Mouse (Mus musculus) lung, embryonic 14.5 days (tissue): ENCODE measurements around the gene Alg2. TPM values are rescaled to one million over a fixed set of nuclear protein-coding genes. Genes with fewer than 3 reads are reported as not detected.

Source experiments
- ATAC-seq: fragments of 200-750 bp; cut with Nextera tagmentation; 2 replicates; pipeline ENCODE4 v1.8.0; 2017; ENCODE audit warnings: mild to moderate bottlenecking, moderate TSS enrichment, moderate library complexity; ENCODE audit not compliant: insufficient read depth
- DNase-seq: peaks from one replicate; pipeline ENCODE4 v3.0.0-alpha.2; 2015
- H3K27ac ChIP-seq: fragments of 300-500 bp; sonication (generic); 2 replicates; pipeline ENCODE4 v1.5.1; 2014; ENCODE audit warnings: low read depth, mild to moderate bottlenecking, moderate library complexity
- H3K27me3 ChIP-seq: fragments of 300-500 bp; sonication (generic); 2 replicates; pipeline ENCODE4 v1.6.1; 2014; ENCODE audit warnings: low read length, control low read depth; ENCODE audit not compliant: insufficient read depth
- H3K36me3 ChIP-seq: fragments of 300-500 bp; sonication (generic); 2 replicates; pipeline ENCODE4 v1.6.1; 2014; ENCODE audit warnings: control low read depth; ENCODE audit not compliant: insufficient read depth
- H3K4me1 ChIP-seq: fragments of 300-500 bp; sonication (generic); 2 replicates; pipeline ENCODE4 v1.6.1; 2014; ENCODE audit warnings: antibody characterized with exemption, control low read depth; ENCODE audit not compliant: insufficient read depth
- H3K4me2 ChIP-seq: fragments of 300-500 bp; sonication (generic); 2 replicates; pipeline ENCODE4 v1.6.1; 2014; ENCODE audit warnings: mild to moderate bottlenecking
- H3K4me3 ChIP-seq: fragments of 300-500 bp; sonication (generic); 2 replicates; pipeline ENCODE4 v1.5.1; 2014; ENCODE audit warnings: low read depth, low read length
- H3K9ac ChIP-seq: fragments of 300-500 bp; sonication (generic); 2 replicates; pipeline ENCODE4 v1.6.1; 2014
- H3K9me3 ChIP-seq: fragments of 300-500 bp; sonication (generic); 2 replicates; pipeline ENCODE4 v1.6.1; 2016; ENCODE audit warnings: low read depth, low read length, control low read depth
- CTCF ChIP-seq: IDR thresholded peaks from 2 replicates; pipeline ENCODE4 v1.5.1; 2016; ENCODE audit warnings: antibody characterized with exemption, low read depth
- WGBS: fragments of 180-500 bp; shearing (Covaris S2); extraction: QIAGEN DNeasy Blood & Tissue Kit; methylation state at CpG from one replicate; pipeline ENCODE4 v1.1.7; 2014; 5-methylcytosine and 5-hydroxymethylcytosine counted together
- polyA plus RNA-seq: library from polyadenylated mRNA; unstranded; fragments of >200 nt; fragmentation: Nextera tagmentation; extraction: Ambion mirVana; gene quantifications from 2 replicates; pipeline ENCODE4 v1.2.1, GENCODE M21; 2014

Alg2 gene
- 56.3 and 59.6 TPM in 2 replicates for polyA plus RNA-seq

DNA sequence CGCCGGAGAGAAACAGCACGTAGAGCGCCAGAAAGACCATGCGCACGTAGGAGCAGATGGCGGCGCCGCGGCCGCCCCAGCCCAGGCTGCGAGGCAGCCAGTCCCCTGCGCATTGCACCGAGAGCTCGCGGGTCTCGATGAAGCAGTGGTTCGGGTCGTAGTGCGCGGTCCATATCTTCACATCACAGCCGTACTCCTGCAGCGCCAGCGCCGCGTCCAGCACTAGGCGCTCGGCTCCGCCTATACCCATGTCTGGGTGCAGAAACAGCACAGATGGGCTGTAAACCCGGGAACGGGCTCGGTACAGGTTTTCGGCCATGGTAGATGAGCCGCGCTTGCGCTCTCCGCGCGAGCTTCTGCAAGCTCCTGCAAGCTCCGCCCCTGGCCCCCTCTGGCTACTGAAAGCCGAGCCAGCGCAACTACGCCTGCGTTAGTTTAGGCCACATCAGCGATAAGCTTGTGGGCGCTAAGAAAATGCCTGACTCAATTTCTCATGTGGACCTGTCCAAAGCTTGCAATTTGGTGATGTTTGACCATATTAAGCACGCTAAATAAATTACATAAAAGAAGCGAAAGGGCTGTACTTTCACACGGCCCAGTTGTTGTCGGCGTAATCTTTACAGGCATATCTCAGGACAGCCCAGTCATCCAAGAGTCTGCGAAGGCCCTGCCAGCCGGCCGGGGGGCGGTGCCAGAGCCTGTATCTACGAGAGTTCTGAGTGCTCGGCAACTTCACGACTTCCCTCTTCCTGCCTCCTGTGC, at the start of gene Alg2, which contains the start of gene Sec61b:
Gene Alg2, minus strand, starts transcription at position 366 of the 762 bp plus-strand sequence.
Gene Sec61b, plus strand, starts transcription at position 691 of the 762 bp plus-strand sequence.
- Histone ChIP-seq H3K27me3 (no peaks in the 10 kb centered on the region), H3K9ac (peak within 1 kb of the TSS; percentile 82), H3K4me2 (peak within 1 kb of the TSS; percentile 70), H3K4me3 (peak within 1 kb of the TSS; percentile 86), H3K4me1 (0 out of 2 replicates have a peak, but pooled peaks cover 5% of the 10 kb centered on the region), H3K9me3 (no peaks in the 10 kb centered on the region), H3K36me3 (peaks cover 60% of the 10 kb centered on the region), H3K27ac (peak within 1 kb of the TSS; percentile 95)
- TF ChIP-seq CTCF: no peak
- peak; percentile 99 for DNase-seq
- peak; percentile 98 for ATAC-seq
- WGBS: under 1% methylated on average over 58 of the region's 58 CpGs

DNA sequence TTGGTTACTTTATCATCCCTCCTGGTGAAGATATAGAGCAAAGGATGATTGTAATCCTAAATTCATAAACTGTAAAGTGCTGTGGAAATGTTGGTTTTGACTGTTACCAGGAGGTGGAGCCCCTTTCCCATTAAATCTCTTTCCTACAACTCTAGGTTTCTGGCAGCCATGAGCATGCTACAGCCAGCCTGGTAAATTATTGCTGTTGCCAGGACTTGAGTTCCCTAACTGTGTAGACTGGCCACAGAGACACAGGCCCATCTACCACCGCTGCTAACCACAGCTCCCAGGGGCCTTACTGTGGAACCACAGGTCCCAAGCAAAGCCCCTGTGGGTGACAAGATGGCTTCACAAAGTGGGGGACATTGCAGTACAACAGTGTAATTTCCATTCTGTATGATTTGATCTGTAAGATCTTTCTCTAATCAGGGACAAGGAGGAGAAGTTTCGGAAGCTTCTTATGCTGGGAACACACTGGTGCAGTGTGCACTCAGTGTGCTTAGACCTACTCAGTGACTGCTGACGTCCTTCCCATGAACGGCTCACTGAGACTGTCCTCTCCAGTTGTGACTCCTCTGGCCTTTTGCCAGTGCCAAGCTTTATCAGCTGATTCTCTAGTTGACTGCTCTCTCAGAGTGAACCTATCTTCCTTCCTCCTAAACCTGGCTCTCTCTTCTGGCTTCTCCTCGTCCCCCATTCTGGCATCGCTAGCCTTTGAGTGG, 47.9 kb upstream of the Alg2 start:
- no peaks in the 10 kb centered on the region for H3K4me1 ChIP-seq
- WGBS: 70% methylated on average over 6 of the region's 6 CpGs
- H3K27me3 ChIP-seq: no peaks in the 10 kb centered on the region
- no peak overlapping the region for H3K27ac ChIP-seq
- ATAC-seq (peak; percentile 62; the same call in 1 of the 2 replicates), DNase-seq (peak; percentile 80)
- H3K9ac ChIP-seq: no peak overlapping the region
- no peak overlapping the region for H3K4me3 ChIP-seq
- H3K4me2 ChIP-seq: no peak overlapping the region
- peak; percentile 69 for TF ChIP-seq CTCF
- no peaks in the 10 kb centered on the region for H3K36me3 ChIP-seq
- H3K9me3 ChIP-seq: no peaks in the 10 kb centered on the region

DNA sequence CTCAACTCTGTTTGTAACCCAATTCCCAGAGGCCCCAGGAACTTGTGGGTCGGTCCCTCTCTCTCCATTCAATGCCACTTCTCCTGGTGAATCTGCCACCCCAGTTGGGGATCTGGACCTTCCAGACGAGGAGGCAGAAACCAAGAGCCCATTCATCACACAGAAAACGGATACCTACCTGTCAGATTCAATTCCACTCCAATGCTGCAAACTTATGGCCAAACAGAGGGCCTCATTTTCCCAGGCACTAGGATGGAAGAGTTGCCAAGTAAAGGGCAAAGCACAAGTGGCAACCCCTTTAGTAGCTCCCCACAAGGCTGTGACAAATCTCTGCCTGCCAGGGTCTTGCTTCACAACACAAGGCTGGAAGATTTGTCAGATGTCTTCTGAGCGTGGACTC, 45.9 kb upstream of the Alg2 start:
- DNase-seq (no peak), ATAC-seq (no peak)
- Histone ChIP-seq H3K27ac (no peak overlapping the region), H3K4me3 (no peak overlapping the region), H3K27me3 (no peaks in the 10 kb centered on the region), H3K36me3 (no peaks in the 10 kb centered on the region), H3K9ac (no peak overlapping the region), H3K4me2 (no peak overlapping the region), H3K9me3 (no peaks in the 10 kb centered on the region), H3K4me1 (no peaks in the 10 kb centered on the region)
- 49% methylated on average over 4 of the region's 4 CpGs for WGBS
- no peak for TF ChIP-seq CTCF

DNA sequence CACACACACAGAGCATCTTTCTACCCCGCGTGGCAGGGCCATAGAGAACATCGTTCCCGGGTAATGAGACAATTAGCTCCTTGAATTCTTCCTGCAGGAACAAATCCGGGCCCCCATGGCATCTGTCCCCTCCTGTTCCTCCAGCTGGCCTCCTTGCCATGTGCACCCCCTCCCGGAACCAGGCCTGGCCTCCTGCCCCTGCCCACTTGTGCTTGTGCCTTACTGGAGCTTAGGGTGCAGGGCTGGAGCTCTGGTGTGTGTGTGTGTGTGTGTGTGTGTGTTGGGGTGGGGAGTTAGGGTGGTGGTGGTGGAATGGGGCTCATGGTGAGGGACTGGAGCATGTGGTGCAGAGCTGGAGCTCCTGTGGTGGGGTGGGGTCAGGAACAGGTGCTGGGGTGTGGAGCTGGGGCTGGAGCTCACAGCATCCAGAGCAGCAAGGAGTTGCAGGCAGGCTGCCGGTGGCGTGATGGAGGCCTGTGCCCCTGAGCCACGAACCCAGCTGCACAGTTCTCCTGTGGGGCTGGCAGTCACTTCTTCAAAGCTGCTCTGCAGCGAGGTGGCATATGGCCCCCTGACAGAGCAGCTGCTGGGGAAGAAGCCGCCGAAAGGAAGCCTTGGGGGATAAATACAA, 44.5 kb upstream of the Alg2 start:
- 64% methylated on average over 12 of the region's 12 CpGs for WGBS

DNA sequence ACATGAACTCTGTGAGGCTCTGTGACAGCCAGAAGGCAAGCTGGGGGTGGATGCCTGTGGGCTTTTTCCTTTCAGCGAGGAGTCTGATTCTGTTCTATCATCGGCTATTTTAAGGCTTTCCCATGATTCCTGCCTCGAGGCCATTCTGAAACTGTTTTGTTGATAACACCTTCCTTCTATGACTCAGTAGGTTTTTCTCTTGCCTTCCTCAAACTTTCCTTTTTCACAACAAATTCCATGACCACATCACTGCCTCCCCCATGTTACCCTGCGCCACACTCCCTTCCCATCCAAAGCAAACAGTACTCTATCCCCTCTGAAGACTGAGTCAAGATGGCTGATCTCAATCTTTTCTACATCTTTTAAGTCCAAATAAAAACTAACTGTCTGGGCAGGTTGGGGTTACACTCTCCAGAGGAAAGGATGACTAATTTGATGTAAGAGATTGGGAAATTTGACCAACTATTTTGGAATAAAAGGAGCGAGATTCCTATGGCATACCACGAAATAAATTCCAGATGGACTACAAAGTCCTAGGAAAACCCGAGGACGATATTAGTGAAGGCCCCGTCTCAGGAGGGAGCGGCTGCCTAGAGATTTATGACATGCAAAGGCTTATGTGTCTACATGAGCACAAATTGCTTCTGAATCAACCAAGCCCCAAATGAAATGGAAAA, 30.8 kb upstream of the Alg2 start:
- Histone ChIP-seq H3K27ac (no peak overlapping the region), H3K9me3 (no peaks in the 10 kb centered on the region), H3K27me3 (no peaks in the 10 kb centered on the region), H3K4me3 (no peak overlapping the region), H3K4me1 (no peaks in the 10 kb centered on the region), H3K9ac (no peak overlapping the region), H3K4me2 (no peak overlapping the region), H3K36me3 (no peaks in the 10 kb centered on the region)
- TF ChIP-seq CTCF: no peak
- no peak for ATAC-seq
- WGBS: 76% methylated on average over 10 of the region's 10 CpGs
- DNase-seq: no peak

More for the DNA sequence above, 44.5 kb upstream of the Alg2 start:
- H3K4me2 ChIP-seq: no peak overlapping the region
- no peak overlapping the region for H3K27ac ChIP-seq
- no peak for DNase-seq
- H3K27me3 ChIP-seq: no peaks in the 10 kb centered on the region
- TF ChIP-seq CTCF: no peak
- no peaks in the 10 kb centered on the region for H3K36me3 ChIP-seq
- no peak for ATAC-seq
- H3K9me3 ChIP-seq: no peaks in the 10 kb centered on the region
- H3K9ac ChIP-seq: no peak overlapping the region
- no peaks in the 10 kb centered on the region for H3K4me1 ChIP-seq
- no peak overlapping the region for H3K4me3 ChIP-seq

DNA sequence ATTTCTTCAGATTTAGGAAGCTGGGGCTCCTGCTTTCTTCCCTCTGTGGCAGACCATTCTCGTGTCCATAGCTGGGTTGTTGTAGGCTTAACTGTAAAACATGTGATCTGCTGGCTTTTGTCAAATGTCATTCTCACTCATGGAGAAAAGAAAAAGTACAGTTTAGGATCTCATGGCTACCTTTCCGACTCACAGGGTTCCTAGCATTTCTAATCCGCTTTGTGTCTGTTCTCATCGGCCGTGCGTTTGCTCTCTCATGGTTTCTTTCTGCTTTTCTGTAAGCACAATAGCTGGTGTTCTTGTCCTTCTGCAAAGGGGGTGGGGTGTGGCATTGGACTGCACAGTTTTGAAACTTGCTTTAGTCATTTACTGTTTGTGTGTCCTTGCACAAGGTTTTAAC, 28.9 kb upstream of the Alg2 start:
- H3K4me3 ChIP-seq: no peak overlapping the region
- H3K36me3 ChIP-seq: no peaks in the 10 kb centered on the region
- H3K27ac ChIP-seq: no peak overlapping the region
- H3K9ac ChIP-seq: no peak overlapping the region
- no peak for DNase-seq
- TF ChIP-seq CTCF: no peak
- H3K4me1 ChIP-seq: no peaks in the 10 kb centered on the region
- H3K27me3 ChIP-seq: no peaks in the 10 kb centered on the region
- H3K9me3 ChIP-seq: no peaks in the 10 kb centered on the region
- ATAC-seq: no peak
- no peak overlapping the region for H3K4me2 ChIP-seq
- 74% methylated on average over 6 of the region's 6 CpGs for WGBS
